Mouse (Mus musculus): ENCODE results near the gene Iqschfp.

GRCm38 (mm10) chr3:67952517-67952940 lies 60.5 kb downstream of the Iqschfp start:
- TF ChIP-seq CTCF (IDR thresholded peaks at IDR 0.05; ENCODE audit: control insufficient read depth, insufficient read depth, insufficient replicate concordance, low read depth, low read length) (no peak), POLR2A (IDR thresholded peaks at IDR 0.05; ENCODE audit: control insufficient read depth, low read depth, low read length) (no peak)
